ENCODE assay signal across 23 mouse cellular contexts in the genomic region with DNA sequence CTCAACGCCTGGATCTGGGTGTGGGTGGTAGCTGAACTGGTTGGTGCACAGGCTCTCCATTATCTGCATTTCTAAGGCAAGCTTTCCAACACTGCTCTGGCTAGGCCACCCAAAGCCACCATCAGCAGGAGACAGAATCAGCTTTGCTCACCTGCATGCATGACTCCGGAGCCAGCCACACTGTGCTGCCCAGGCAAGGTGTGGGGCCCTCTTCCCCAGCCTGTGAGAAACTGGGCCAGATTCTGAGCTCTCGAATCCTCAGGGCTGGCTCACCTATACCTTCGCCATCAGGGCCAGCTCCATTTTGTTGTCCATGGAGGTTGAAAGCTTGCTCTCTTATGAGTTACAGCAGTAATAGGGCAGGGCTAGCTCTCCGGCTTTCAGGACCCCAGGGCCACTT.
A peak's percentile ranks its signal among the peaks of the same experiment; 100 is the strongest.
DNase-seq lines count a peak whose midpoint lies in the region; ATAC-seq and TF ChIP-seq lines count a peak whose summit lies in the region.
"Had no signal": no experiment of that assay in that cellular context is flagged by ENCODE, and none has a peak within 500 bp of the region (broad histone marks: within the 10 kb centered on the region; RNA-seq: fewer than 3 reads in every experiment).

No protein-coding gene starts in this region.

- H3K27me3 ChIP-seq in hindbrain, embryonic 10.5 days (ENCODE audit: insufficient read depth, poor library complexity, severe bottlenecking): no peaks in the 10 kb centered on the region
- H3K27me3 ChIP-seq in hindbrain, embryonic 16.5 days (replicated peaks; ENCODE audit: control insufficient read depth, insufficient read depth, low read length): no peaks in the 10 kb centered on the region
- no peaks in the 10 kb centered on the region for H3K27me3 ChIP-seq in midbrain, embryonic 10.5 days (ENCODE audit: low read depth, poor library complexity, severe bottlenecking)
- H3K27me3 ChIP-seq in midbrain, embryonic 14.5 days (ENCODE audit: control insufficient read depth, insufficient read depth, low read length): no peaks in the 10 kb centered on the region
- no peaks in the 10 kb centered on the region for H3K27me3 ChIP-seq in midbrain, embryonic 13.5 days
- no peaks in the 10 kb centered on the region for H3K27me3 ChIP-seq in midbrain, postnatal 0 days (ENCODE audit: insufficient read depth, low read length)
- H3K27me3 ChIP-seq: heart, embryonic 12.5 days; heart, embryonic 15.5 days; hindbrain, embryonic 15.5 days; intestine, embryonic 15.5 days had no signal

- H3K36me3 ChIP-seq in hindbrain, embryonic 10.5 days: no peaks in the 10 kb centered on the region
- no peaks in the 10 kb centered on the region for H3K36me3 ChIP-seq in hindbrain, embryonic 16.5 days (ENCODE audit: control insufficient read depth, insufficient read depth, low read length)
- no peaks in the 10 kb centered on the region for H3K36me3 ChIP-seq in midbrain, embryonic 10.5 days
- no peaks in the 10 kb centered on the region for H3K36me3 ChIP-seq in midbrain, embryonic 14.5 days (ENCODE audit: control insufficient read depth, insufficient read depth, low read length)
- H3K36me3 ChIP-seq in midbrain, embryonic 13.5 days: no peaks in the 10 kb centered on the region
- H3K36me3 ChIP-seq in midbrain, postnatal 0 days (ENCODE audit: insufficient read depth, low read length): no peaks in the 10 kb centered on the region
- H3K36me3 ChIP-seq: forebrain, embryonic 10.5 days; heart, embryonic 12.5 days; heart, embryonic 15.5 days; hindbrain, embryonic 15.5 days; intestine, embryonic 15.5 days had no signal

- WGBS in hindbrain, embryonic 10.5 days: 69% methylated on average over 5 of the region's 5 CpGs
- 68% methylated on average over 5 of the region's 5 CpGs for WGBS in hindbrain, embryonic 16.5 days
- WGBS in midbrain, embryonic 10.5 days: 65% methylated on average over 5 of the region's 5 CpGs
- 64% methylated on average over 5 of the region's 5 CpGs for WGBS in midbrain, embryonic 14.5 days
- WGBS in midbrain, embryonic 13.5 days: 56% methylated on average over 5 of the region's 5 CpGs
- 66% methylated on average over 5 of the region's 5 CpGs for WGBS in midbrain, postnatal 0 days

- no peak overlapping the region for H3K4me3 ChIP-seq in hindbrain, embryonic 10.5 days
- H3K4me3 ChIP-seq in hindbrain, embryonic 16.5 days (ENCODE audit: low read length): no peak overlapping the region
- H3K4me3 ChIP-seq in midbrain, embryonic 10.5 days: no peak overlapping the region
- H3K4me3 ChIP-seq in midbrain, embryonic 14.5 days (replicated peaks; ENCODE audit: low read depth, low read length): no peak overlapping the region
- H3K4me3 ChIP-seq in midbrain, embryonic 13.5 days (replicated peaks): no peak overlapping the region
- H3K4me3 ChIP-seq in midbrain, postnatal 0 days (ENCODE audit: low read depth, low read length): no peak overlapping the region
- H3K4me3 ChIP-seq: forebrain, embryonic 10.5 days; heart, embryonic 12.5 days; heart, embryonic 15.5 days; hindbrain, embryonic 15.5 days; intestine, embryonic 15.5 days had no signal

- H3K9ac ChIP-seq in hindbrain, embryonic 16.5 days (ENCODE audit: low read depth, low read length): no peak overlapping the region
- no peak overlapping the region for H3K9ac ChIP-seq in midbrain, embryonic 14.5 days (replicated peaks; ENCODE audit: low read length)
- no peak overlapping the region for H3K9ac ChIP-seq in midbrain, embryonic 13.5 days (replicated peaks)
- H3K9ac ChIP-seq in midbrain, postnatal 0 days (replicated peaks; ENCODE audit: low read length, poor library complexity, severe bottlenecking): no peak overlapping the region
- H3K9ac ChIP-seq: heart, embryonic 12.5 days; heart, embryonic 15.5 days; hindbrain, embryonic 15.5 days; intestine, embryonic 15.5 days had no signal

- H3K27ac ChIP-seq in hindbrain, embryonic 10.5 days: peak overlapping the region; percentile 78
- H3K27ac ChIP-seq in hindbrain, embryonic 16.5 days (ENCODE audit: low read depth, low read length): no peak overlapping the region
- H3K27ac ChIP-seq in midbrain, embryonic 10.5 days (replicated peaks): peak overlapping the region; percentile 52
- H3K27ac ChIP-seq in midbrain, embryonic 14.5 days (replicated peaks; ENCODE audit: low read depth, low read length): no peak overlapping the region
- H3K27ac ChIP-seq in midbrain, embryonic 13.5 days: no peak overlapping the region
- no peak overlapping the region for H3K27ac ChIP-seq in midbrain, postnatal 0 days (ENCODE audit: low read depth, low read length)
- H3K27ac ChIP-seq: forebrain, embryonic 10.5 days; heart, embryonic 15.5 days; hindbrain, embryonic 15.5 days; intestine, embryonic 15.5 days had no signal

- no peak for ATAC-seq in hindbrain, embryonic 16.5 days
- no peak for ATAC-seq in midbrain, embryonic 14.5 days (ENCODE audit: low FRiP score, low TSS enrichment)
- 0 out of 2 replicates have a peak, but pooled peaks have one; percentile 37 for ATAC-seq in midbrain, embryonic 13.5 days
- ATAC-seq in midbrain, postnatal 0 days (ENCODE audit: low FRiP score): no peak
- ATAC-seq: CD4-positive, CD25-positive, alpha-beta regulatory T cell, adult 4 months; forebrain, embryonic 14.5 days; intestine, embryonic 15.5 days had no signal

- peaks cover 26% of the 10 kb centered on the region for H3K4me1 ChIP-seq in hindbrain, embryonic 10.5 days (replicated peaks)
- no peaks in the 10 kb centered on the region for H3K4me1 ChIP-seq in hindbrain, embryonic 16.5 days (ENCODE audit: control insufficient read depth, insufficient read depth, low read depth, low read length)
- peaks cover 31% of the 10 kb centered on the region for H3K4me1 ChIP-seq in midbrain, embryonic 10.5 days
- 0 out of 2 replicates have a peak, but pooled peaks cover 7% of the 10 kb centered on the region for H3K4me1 ChIP-seq in midbrain, embryonic 14.5 days (ENCODE audit: control insufficient read depth, insufficient read depth, low read length)
- H3K4me1 ChIP-seq in midbrain, embryonic 13.5 days (replicated peaks): peaks cover 11% of the 10 kb centered on the region; the same call in 1 of the 2 replicates
- no peaks in the 10 kb centered on the region for H3K4me1 ChIP-seq in midbrain, postnatal 0 days (ENCODE audit: insufficient read depth, low read length)
- H3K4me1 ChIP-seq: heart, embryonic 12.5 days; heart, embryonic 15.5 days; hindbrain, embryonic 15.5 days; intestine, embryonic 15.5 days had no signal

- H3K9me3 ChIP-seq in hindbrain, embryonic 10.5 days: no peaks in the 10 kb centered on the region
- no peaks in the 10 kb centered on the region for H3K9me3 ChIP-seq in hindbrain, embryonic 16.5 days (ENCODE audit: control insufficient read depth, low read length)
- no peaks in the 10 kb centered on the region for H3K9me3 ChIP-seq in midbrain, embryonic 10.5 days (replicated peaks)
- no peaks in the 10 kb centered on the region for H3K9me3 ChIP-seq in midbrain, embryonic 14.5 days (ENCODE audit: control insufficient read depth, low read length)
- no peaks in the 10 kb centered on the region for H3K9me3 ChIP-seq in midbrain, embryonic 13.5 days
- no peaks in the 10 kb centered on the region for H3K9me3 ChIP-seq in midbrain, postnatal 0 days (ENCODE audit: low read length)
- H3K9me3 ChIP-seq: forebrain, embryonic 10.5 days; heart, embryonic 12.5 days; heart, embryonic 15.5 days; hindbrain, embryonic 15.5 days; intestine, embryonic 15.5 days had no signal

- no peak for TF ChIP-seq CTCF in midbrain, postnatal 0 days (IDR thresholded peaks at IDR 0.05)

- no peak overlapping the region for H3K4me2 ChIP-seq in hindbrain, embryonic 16.5 days (ENCODE audit: low read length)
- no peak overlapping the region for H3K4me2 ChIP-seq in midbrain, embryonic 14.5 days (ENCODE audit: low read length)
- no peak overlapping the region for H3K4me2 ChIP-seq in midbrain, embryonic 13.5 days (replicated peaks)
- H3K4me2 ChIP-seq in midbrain, postnatal 0 days (ENCODE audit: low read depth, low read length, poor library complexity, severe bottlenecking): no peak overlapping the region
- H3K4me2 ChIP-seq: heart, embryonic 12.5 days; heart, embryonic 15.5 days; hindbrain, embryonic 15.5 days; intestine, embryonic 15.5 days had no signal

- no peak for DNase-seq in hindbrain, embryonic 10.5 days (ENCODE audit: low spot score)
- no peak for DNase-seq in midbrain, embryonic 10.5 days (ENCODE audit: low spot score)
- DNase-seq in midbrain, embryonic 14.5 days: no peak
- no peak for DNase-seq in midbrain, postnatal 0 days (ENCODE audit: low spot score)
- DNase-seq: adrenal gland, adult 2 months; adrenal gland, postnatal 14 days; cerebellum, adult 11 months; cerebellum, adult 2 months; cerebellum, adult 9-11 months; cerebellum, postnatal 25 days; gastrocnemius, postnatal 25 days; heart, adult 18-20 months; heart, postnatal 10 days; heart, postnatal 36 days had no signal

Comparison
In these comparisons a context has a peak if more than half of its experiments do, and no peak if none do; other contexts are left out.
1. H3K27ac ChIP-seq: peak in hindbrain, embryonic 10.5 days (single experiment) and midbrain, embryonic 10.5 days (single experiment); none in hindbrain, embryonic 16.5 days (single experiment), midbrain, embryonic 14.5 days (single experiment), midbrain, embryonic 13.5 days (single experiment) and midbrain, postnatal 0 days (single experiment).